Mouse (Mus musculus): ENCODE results near the gene Tomm7.

GRCm38 (mm10) chr5:23858001-23858400 is 14.0 kb upstream of the Tomm7 start:
- no peak for TF ChIP-seq CTCF (IDR thresholded peaks at IDR 0.05; ENCODE audit: low read depth)
- no peak for TF ChIP-seq EP300 (IDR thresholded peaks at IDR 0.05; ENCODE audit: low read depth)

Data from heart, postnatal 0 days (tissue).